ENCODE assay signal across 17 mouse cellular contexts in the genomic region with DNA sequence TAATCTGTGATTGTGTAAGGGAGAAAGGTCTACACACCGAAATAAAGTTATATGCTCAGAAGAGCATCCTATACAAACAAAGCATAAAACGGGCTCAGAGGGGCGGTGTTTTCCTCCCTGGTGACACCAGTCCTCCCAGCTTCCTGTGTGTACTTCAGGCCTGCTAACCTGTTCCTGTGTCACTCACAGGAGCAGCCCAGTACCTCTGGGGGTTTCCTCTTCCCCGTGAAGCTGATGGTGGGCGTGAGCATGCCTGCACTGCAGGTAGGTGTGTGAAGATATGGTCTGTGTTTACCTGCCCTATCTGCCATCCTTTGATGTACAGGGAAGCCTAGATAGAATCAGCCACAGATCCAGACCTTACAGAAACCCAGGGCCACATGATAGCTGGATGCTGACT.
DNase-seq lines count a peak whose midpoint lies in the region; ATAC-seq and TF ChIP-seq lines count a peak whose summit lies in the region.
"Had no signal": no experiment of that assay in that cellular context is flagged by ENCODE, and none has a peak within 500 bp of the region (broad histone marks: within the 10 kb centered on the region; RNA-seq: fewer than 3 reads in every experiment).

No protein-coding gene starts in this region.

- no peak overlapping the region for H3K4me3 ChIP-seq in heart, postnatal 0 days (ENCODE audit: low read depth, low read length)
- H3K4me3 ChIP-seq in heart, embryonic 12.5 days = no peak overlapping the region
- no peak overlapping the region for H3K4me3 ChIP-seq in brown adipose tissue, adult 24 weeks (ENCODE audit: insufficient read depth, low read depth, low read length)
- H3K4me3 ChIP-seq in thymus, adult 2 months (ENCODE audit: control insufficient read depth, insufficient read depth, low read length) = no peak overlapping the region
- no peak overlapping the region for H3K4me3 ChIP-seq in stomach, postnatal 0 days (ENCODE audit: low read depth, low read length)
- no peak overlapping the region for H3K4me3 ChIP-seq in hindbrain, embryonic 12.5 days

- 0 out of 2 replicates have a peak, but pooled peaks cover 3% of the 10 kb centered on the region for H3K36me3 ChIP-seq in heart, postnatal 0 days (replicated peaks; ENCODE audit: control insufficient read depth, insufficient read depth, low read length)
- no peaks in the 10 kb centered on the region for H3K36me3 ChIP-seq in heart, embryonic 12.5 days
- no peaks in the 10 kb centered on the region for H3K36me3 ChIP-seq in thymus, adult 2 months (ENCODE audit: control insufficient read depth, insufficient read depth, low read length)
- H3K36me3 ChIP-seq in stomach, postnatal 0 days (ENCODE audit: control insufficient read depth, insufficient read depth, low read length) = no peaks in the 10 kb centered on the region
- no peaks in the 10 kb centered on the region for H3K36me3 ChIP-seq in hindbrain, embryonic 12.5 days

- no peak overlapping the region for H3K9ac ChIP-seq in heart, postnatal 0 days (replicated peaks; ENCODE audit: low read depth, low read length)
- H3K9ac ChIP-seq in heart, embryonic 12.5 days = no peak overlapping the region
- H3K9ac ChIP-seq in stomach, postnatal 0 days (ENCODE audit: low read length) = no peak overlapping the region
- H3K9ac ChIP-seq in hindbrain, embryonic 12.5 days = no peak overlapping the region

- WGBS in heart, postnatal 0 days = 66% methylated on average over 5 of the region's 5 CpGs
- 84% methylated on average over 5 of the region's 5 CpGs for WGBS in heart, embryonic 12.5 days
- WGBS in thymus, adult 2 months = 21% methylated on average over 5 of the region's 5 CpGs
- 68% methylated on average over 5 of the region's 5 CpGs for WGBS in stomach, postnatal 0 days
- 92% methylated on average over 5 of the region's 5 CpGs for WGBS in hindbrain, embryonic 12.5 days

- TF ChIP-seq POLR2A in thymus, adult 2 months (IDR thresholded peaks at IDR 0.05; ENCODE audit: control insufficient read depth, extremely low read depth, insufficient read depth, low read length, poor library complexity) = no peak

- no peak for ATAC-seq in heart, postnatal 0 days (ENCODE audit: insufficient read depth, low read depth)
- ATAC-seq in heart, embryonic 12.5 days (ENCODE audit: insufficient number of reproducible peaks, low FRiP score) = no peak
- no peak for ATAC-seq in stomach, postnatal 0 days (ENCODE audit: low FRiP score, low TSS enrichment)
- no peak for ATAC-seq in hindbrain, embryonic 12.5 days (ENCODE audit: low FRiP score)
- ATAC-seq: forebrain, embryonic 16.5 days; lung, postnatal 0 days had no signal

- peaks cover 9% of the 10 kb centered on the region for H3K4me1 ChIP-seq in heart, postnatal 0 days (ENCODE audit: control insufficient read depth, insufficient read depth)
- H3K4me1 ChIP-seq in heart, embryonic 12.5 days (replicated peaks) = peaks cover 44% of the 10 kb centered on the region
- peaks cover 43% of the 10 kb centered on the region for H3K4me1 ChIP-seq in brown adipose tissue, adult 24 weeks (ENCODE audit: control insufficient read depth, insufficient read depth, insufficient read length, low read length)
- H3K4me1 ChIP-seq in thymus, adult 2 months (replicated peaks; ENCODE audit: control insufficient read depth, insufficient read depth, low read length) = peaks cover 73% of the 10 kb centered on the region
- H3K4me1 ChIP-seq in stomach, postnatal 0 days (replicated peaks; ENCODE audit: control insufficient read depth, insufficient read depth) = peaks cover 5% of the 10 kb centered on the region; the same call in 1 of the 2 replicates
- H3K4me1 ChIP-seq in hindbrain, embryonic 12.5 days = peaks cover 17% of the 10 kb centered on the region

- DNase-seq in heart, postnatal 0 days (ENCODE audit: low spot score) = no peak
- peak; percentile 71 for DNase-seq in CD4-positive helper T cell, adult 2 months (ENCODE audit: low read depth, low spot score)
- peak; percentile 70 for DNase-seq in thymus, adult 2 months
- no peak for DNase-seq in stomach, postnatal 0 days (ENCODE audit: low spot score)
- DNase-seq in frontal cortex, postnatal 14 days (ENCODE audit: low spot score in 2 of 2) = no peak
- DNase-seq: cerebellum, adult 8-10 months; embryo, embryonic 11 days; gastrocnemius, postnatal 36 days; heart, postnatal 36 days; kidney, adult 2 months had no signal

- no peak for TF ChIP-seq EP300 in heart, postnatal 0 days (IDR thresholded peaks at IDR 0.05; ENCODE audit: low read depth)
- no peak for TF ChIP-seq EP300 in stomach, postnatal 0 days (optimal IDR thresholded peaks at IDR 0.05)

- H3K9me3 ChIP-seq in heart, postnatal 0 days (replicated peaks; ENCODE audit: control insufficient read depth, low read length) = no peaks in the 10 kb centered on the region
- H3K9me3 ChIP-seq in heart, embryonic 12.5 days (replicated peaks) = no peaks in the 10 kb centered on the region
- no peaks in the 10 kb centered on the region for H3K9me3 ChIP-seq in stomach, postnatal 0 days (ENCODE audit: control insufficient read depth, low read length)
- H3K9me3 ChIP-seq in hindbrain, embryonic 12.5 days (replicated peaks) = no peaks in the 10 kb centered on the region

- H3K4me2 ChIP-seq in heart, postnatal 0 days (ENCODE audit: low read depth, low read length) = no peak overlapping the region
- no peak overlapping the region for H3K4me2 ChIP-seq in heart, embryonic 12.5 days
- no peak overlapping the region for H3K4me2 ChIP-seq in stomach, postnatal 0 days (replicated peaks; ENCODE audit: low read depth)
- no peak overlapping the region for H3K4me2 ChIP-seq in hindbrain, embryonic 12.5 days (replicated peaks)
- H3K4me2 ChIP-seq: midbrain, embryonic 11.5 days had no signal

- no peak for TF ChIP-seq CTCF in heart, postnatal 0 days (IDR thresholded peaks at IDR 0.05; ENCODE audit: low read depth)
- TF ChIP-seq CTCF in thymus, adult 2 months (IDR thresholded peaks at IDR 0.05; ENCODE audit: borderline replicate concordance, control insufficient read depth, extremely low read depth, insufficient read depth, low read length, poor library complexity) = no peak
- no peak for TF ChIP-seq CTCF in stomach, postnatal 0 days (IDR thresholded peaks at IDR 0.05; ENCODE audit: low read depth)

- no peaks in the 10 kb centered on the region for H3K27me3 ChIP-seq in heart, postnatal 0 days (ENCODE audit: control insufficient read depth, insufficient read depth, low read length)
- no peaks in the 10 kb centered on the region for H3K27me3 ChIP-seq in heart, embryonic 12.5 days (replicated peaks)
- no peaks in the 10 kb centered on the region for H3K27me3 ChIP-seq in thymus, adult 2 months (ENCODE audit: control insufficient read depth, insufficient read depth, low read length)
- H3K27me3 ChIP-seq in stomach, postnatal 0 days (ENCODE audit: control insufficient read depth, insufficient read depth, low read length) = no peaks in the 10 kb centered on the region
- H3K27me3 ChIP-seq in hindbrain, embryonic 12.5 days = no peaks in the 10 kb centered on the region
- H3K27me3 ChIP-seq: CH12.LX had no signal

- H3K27ac ChIP-seq in heart, postnatal 0 days (ENCODE audit: low read depth) = peak overlapping the region; percentile 71; the same call in 1 of the 2 replicates
- H3K27ac ChIP-seq in heart, embryonic 12.5 days (ENCODE audit: poor library complexity, severe bottlenecking) = no peak overlapping the region
- H3K27ac ChIP-seq in brown adipose tissue, adult 24 weeks (replicated peaks; ENCODE audit: low read depth, low read length) = 0 out of 2 replicates have a peak overlapping the region, but pooled peaks have one; percentile 9
- H3K27ac ChIP-seq in thymus, adult 2 months (ENCODE audit: control insufficient read depth, insufficient read depth, low read length) = peak overlapping the region; percentile 70
- H3K27ac ChIP-seq in stomach, postnatal 0 days (replicated peaks) = no peak overlapping the region
- H3K27ac ChIP-seq in hindbrain, embryonic 12.5 days = no peak overlapping the region

Comparison
In these comparisons a context has a peak if more than half of its experiments do, and no peak if none do; other contexts are left out.
1. H3K27ac ChIP-seq: peak in heart, postnatal 0 days (single experiment), brown adipose tissue, adult 24 weeks (single experiment) and thymus, adult 2 months (single experiment); none in heart, embryonic 12.5 days (single experiment), stomach, postnatal 0 days (single experiment) and hindbrain, embryonic 12.5 days (single experiment).
2. DNase-seq: peak in CD4-positive helper T cell, adult 2 months (single experiment) and thymus, adult 2 months (single experiment); none in heart, postnatal 0 days (single experiment), stomach, postnatal 0 days (single experiment) and frontal cortex, postnatal 14 days (0 of 2).